Mouse (Mus musculus): Measurements from ENCODE around the gene Pbxip1. TPM values are rescaled to one million over a fixed set of nuclear protein-coding genes. Genes with fewer than 3 reads are reported as not detected.

The Pbxip1 gene
- total RNA-seq, 1 experiment = 19.3 TPM

DNA sequence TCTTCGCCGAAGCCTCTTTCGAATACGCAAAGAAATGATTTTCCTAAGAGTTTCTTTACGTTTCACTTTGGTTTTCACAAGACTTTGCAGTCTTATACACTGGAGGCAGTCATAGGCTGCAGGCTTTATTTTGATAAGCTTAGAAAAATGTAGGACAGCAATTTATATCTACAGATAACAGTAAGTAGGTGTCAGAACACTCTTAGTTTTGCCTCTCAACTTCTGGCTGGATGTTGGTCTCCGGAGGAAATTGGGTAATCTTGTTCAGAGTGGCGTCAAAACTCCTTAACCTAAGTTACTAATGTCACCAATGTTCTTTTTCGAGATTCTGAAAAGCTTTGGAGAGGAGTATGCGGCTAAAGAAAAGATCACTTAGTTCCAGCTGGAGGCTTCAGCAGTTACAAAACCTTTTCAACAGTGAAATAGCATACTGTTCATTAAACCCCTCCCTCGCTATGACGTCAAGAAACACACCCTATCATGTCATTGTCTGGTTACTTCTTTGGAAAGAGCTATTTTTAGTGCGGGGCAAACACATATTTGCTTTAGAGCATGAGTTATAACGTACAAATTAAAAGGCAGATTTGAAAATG lies 22.0 kb downstream of the Pbxip1 start:
- DNase-seq (ENCODE audit: low read depth, low spot score) = no peak
- H3K4me3 ChIP-seq (ENCODE audit: insufficient read depth in 1 of 2, low read depth in 1 of 2, low read length in 2 of 2, poor library complexity in 1 of 2, severe bottlenecking in 1 of 2) = peak overlapping the region; percentile 61 to 83
- in situ Hi-C loops (cut with MboI; ENCODE audit: low sequenced_read_pairs in 2 of 2, unreplicated experiment in 2 of 2) = no loop called here
- no peak overlapping the region for H3K9ac ChIP-seq (ENCODE audit: insufficient read depth, low read depth, low read length, poor library complexity, severe bottlenecking)
- no peaks in the 10 kb centered on the region for H3K9me3 ChIP-seq (ENCODE audit: control insufficient read depth, insufficient read depth, low read depth, low read length)
- H3K4me1 ChIP-seq (ENCODE audit: control insufficient read depth in 2 of 2, insufficient read depth in 2 of 2, low read length in 2 of 2, poor library complexity in 1 of 2) = peaks cover 2 to 12% of the 10 kb centered on the region in 2 experiments; a peak in 2 of 4 replicates
- H3K27ac ChIP-seq (ENCODE audit: insufficient read depth, low read depth, low read length, poor library complexity, severe bottlenecking) = no peak overlapping the region
- TF ChIP-seq MAFK (IDR thresholded peaks at IDR 0.05; ENCODE audit: insufficient read depth, low read depth, low read length) = no peak
- TF ChIP-seq ZC3H11A (IDR thresholded peaks at IDR 0.05; ENCODE audit: borderline replicate concordance, low read depth, low read length) = no peak
- no peak for TF ChIP-seq HCFC1 (IDR thresholded peaks at IDR 0.05; ENCODE audit: borderline replicate concordance, insufficient read depth, low read length)
- no peak for TF ChIP-seq CHD2 (IDR thresholded peaks at IDR 0.05; ENCODE audit: low read depth, low read length)
- no peak for TF ChIP-seq ZNF384 (IDR thresholded peaks at IDR 0.05; ENCODE audit: low read depth, low read length)
- no peaks in the 10 kb centered on the region for H3K36me3 ChIP-seq (ENCODE audit: control insufficient read depth, insufficient read depth, low read length, poor library complexity, severe bottlenecking)

DNA sequence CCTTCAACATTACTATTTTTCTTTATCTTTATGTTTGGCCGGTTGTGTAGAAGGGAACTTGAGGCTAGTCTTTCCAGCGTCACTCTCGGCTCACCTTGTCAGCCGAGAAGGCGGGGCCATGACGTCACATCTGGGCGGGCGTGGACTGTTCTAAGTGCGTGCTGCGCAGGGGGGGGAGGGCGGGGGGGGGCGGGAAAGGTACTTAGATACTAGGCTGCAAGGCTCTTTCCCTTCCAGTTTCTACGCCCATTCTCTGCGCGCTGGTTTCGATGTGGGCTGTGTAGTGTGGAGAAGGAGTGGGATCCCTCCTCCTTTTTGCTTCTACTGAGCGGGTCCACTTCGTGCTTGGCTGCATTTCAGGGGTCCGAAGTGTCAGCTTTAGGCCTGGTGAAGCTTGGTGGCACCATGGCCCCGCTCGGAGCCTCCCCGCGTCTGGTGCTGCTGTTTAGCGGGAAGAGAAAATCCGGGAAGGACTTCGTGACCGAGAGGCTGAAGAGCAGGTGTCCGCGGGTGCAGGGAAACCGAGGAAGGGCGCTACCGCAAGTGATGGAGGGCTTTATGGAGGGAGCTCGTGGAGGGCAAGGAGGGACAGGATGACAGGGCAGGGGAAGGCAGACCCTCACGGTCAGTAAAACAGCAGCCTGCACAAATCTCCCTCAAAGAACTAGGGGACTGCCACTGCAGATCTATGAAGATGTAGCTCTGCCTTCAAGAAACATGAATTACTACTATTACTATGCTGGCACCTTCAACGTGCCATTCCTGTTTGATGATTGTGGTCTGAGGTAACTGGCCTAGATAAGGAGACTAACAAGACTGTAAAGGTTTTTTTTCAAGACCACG lies 22.7 kb downstream of the Pbxip1 start:
- peak; percentile 91 for DNase-seq (ENCODE audit: low read depth, low spot score)
- in situ Hi-C loops (cut with MboI; ENCODE audit: low sequenced_read_pairs in 2 of 2, unreplicated experiment in 2 of 2) = no loop called here

DNA sequence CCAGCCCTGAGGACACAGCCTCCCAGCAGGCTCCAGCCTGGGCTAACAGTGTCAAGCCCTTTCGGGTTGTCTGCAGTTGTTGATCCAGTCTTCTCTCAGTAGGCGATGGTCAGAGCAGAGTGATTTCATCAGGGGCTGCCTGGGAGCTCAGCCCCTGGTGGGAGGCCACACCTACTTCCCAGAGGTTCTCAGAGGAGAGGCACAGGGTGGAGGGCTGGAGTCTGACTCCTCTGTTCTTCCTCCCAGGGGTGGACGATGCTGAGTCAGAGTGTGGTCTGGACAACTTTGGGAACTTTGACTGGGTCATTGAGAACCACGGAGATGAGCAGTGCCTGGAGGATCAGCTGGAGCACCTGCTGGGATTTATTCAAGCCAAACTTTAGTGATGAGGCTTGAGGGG lies 31.8 kb downstream of the Pbxip1 start:
- DNase-seq (ENCODE audit: low read depth, low spot score) = no peak
- H3K4me1 ChIP-seq (ENCODE audit: control insufficient read depth in 2 of 2, insufficient read depth in 2 of 2, low read length in 2 of 2, poor library complexity in 1 of 2) = peaks cover 3 to 19% of the 10 kb centered on the region in 2 experiments; a peak in 3 of 4 replicates
- in situ Hi-C loops (cut with MboI; ENCODE audit: low sequenced_read_pairs in 2 of 2, unreplicated experiment in 2 of 2) = no loop called here
- H3K36me3 ChIP-seq (ENCODE audit: control insufficient read depth, insufficient read depth, low read length, poor library complexity, severe bottlenecking) = peaks cover 2% of the 10 kb centered on the region; the same call in 1 of the 2 replicates
- no peak overlapping the region for H3K4me3 ChIP-seq (ENCODE audit: insufficient read depth in 1 of 2, low read depth in 1 of 2, low read length in 2 of 2, poor library complexity in 1 of 2, severe bottlenecking in 1 of 2)
- H3K27ac ChIP-seq (ENCODE audit: insufficient read depth, low read depth, low read length, poor library complexity, severe bottlenecking) = no peak overlapping the region
- TF ChIP-seq CHD2 (IDR thresholded peaks at IDR 0.05; ENCODE audit: low read depth, low read length) (no peak), HCFC1 (IDR thresholded peaks at IDR 0.05; ENCODE audit: borderline replicate concordance, insufficient read depth, low read length) (no peak), MAFK (IDR thresholded peaks at IDR 0.05; ENCODE audit: insufficient read depth, low read depth, low read length) (no peak), ZC3H11A (IDR thresholded peaks at IDR 0.05; ENCODE audit: borderline replicate concordance, low read depth, low read length) (no peak), ZNF384 (IDR thresholded peaks at IDR 0.05; ENCODE audit: low read depth, low read length) (no peak)
- no peak overlapping the region for H3K9ac ChIP-seq (ENCODE audit: insufficient read depth, low read depth, low read length, poor library complexity, severe bottlenecking)
- H3K9me3 ChIP-seq (ENCODE audit: control insufficient read depth, insufficient read depth, low read depth, low read length) = no peaks in the 10 kb centered on the region

More for the DNA sequence above, 22.7 kb downstream of the Pbxip1 start:
- Histone ChIP-seq H3K9me3 (ENCODE audit: control insufficient read depth, insufficient read depth, low read depth, low read length) (no peaks in the 10 kb centered on the region), H3K27ac (ENCODE audit: insufficient read depth, low read depth, low read length, poor library complexity, severe bottlenecking) (peak overlapping the region; percentile 82), H3K9ac (ENCODE audit: insufficient read depth, low read depth, low read length, poor library complexity, severe bottlenecking) (peak overlapping the region; percentile 89), H3K4me3 (ENCODE audit: insufficient read depth in 1 of 2, low read depth in 1 of 2, low read length in 2 of 2, poor library complexity in 1 of 2, severe bottlenecking in 1 of 2) (peak overlapping the region; percentile 61 to 83), H3K36me3 (ENCODE audit: control insufficient read depth, insufficient read depth, low read length, poor library complexity, severe bottlenecking) (no peaks in the 10 kb centered on the region), H3K4me1 (ENCODE audit: control insufficient read depth in 2 of 2, insufficient read depth in 2 of 2, low read length in 2 of 2, poor library complexity in 1 of 2) (peaks cover 2 to 12% of the 10 kb centered on the region in 2 experiments; a peak in 2 of 4 replicates)
- TF ChIP-seq MAFK (IDR thresholded peaks at IDR 0.05; ENCODE audit: insufficient read depth, low read depth, low read length) = no peak
- 0 out of 2 replicates have a peak, but pooled peaks have one; percentile 19 for TF ChIP-seq HCFC1 (IDR thresholded peaks at IDR 0.05; ENCODE audit: borderline replicate concordance, insufficient read depth, low read length)
- no peak for TF ChIP-seq ZNF384 (IDR thresholded peaks at IDR 0.05; ENCODE audit: low read depth, low read length)

DNA sequence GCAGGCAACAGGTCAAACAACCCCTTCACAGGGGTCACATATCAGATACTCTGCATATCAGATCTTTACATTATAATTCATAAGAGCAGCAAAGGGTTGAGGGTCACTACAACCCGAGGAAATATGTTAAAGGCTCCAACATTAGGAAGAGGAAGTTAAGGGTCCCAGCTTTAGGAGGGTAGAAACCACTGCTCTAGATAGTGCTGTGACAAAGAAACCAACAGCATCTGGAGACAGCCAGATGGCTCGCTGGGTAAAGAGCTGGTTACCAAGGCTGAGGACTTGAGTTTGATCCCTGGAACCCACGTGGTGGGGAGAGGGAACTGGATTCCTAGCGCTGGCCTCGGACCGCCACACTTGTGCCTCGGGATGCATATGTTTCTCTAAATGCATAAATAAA lies 35.8 kb downstream of the Pbxip1 start:
- no peak for TF ChIP-seq MAFK (IDR thresholded peaks at IDR 0.05; ENCODE audit: insufficient read depth, low read depth, low read length)
- TF ChIP-seq ZNF384 (IDR thresholded peaks at IDR 0.05; ENCODE audit: low read depth, low read length) = no peak
- no peak for TF ChIP-seq HCFC1 (IDR thresholded peaks at IDR 0.05; ENCODE audit: borderline replicate concordance, insufficient read depth, low read length)
- TF ChIP-seq ZC3H11A (IDR thresholded peaks at IDR 0.05; ENCODE audit: borderline replicate concordance, low read depth, low read length) = no peak
- TF ChIP-seq CHD2 (IDR thresholded peaks at IDR 0.05; ENCODE audit: low read depth, low read length) = no peak
- Histone ChIP-seq H3K9ac (ENCODE audit: insufficient read depth, low read depth, low read length, poor library complexity, severe bottlenecking) (no peak overlapping the region), H3K4me1 (ENCODE audit: control insufficient read depth in 2 of 2, insufficient read depth in 2 of 2, low read length in 2 of 2, poor library complexity in 1 of 2) (peaks cover 6 to 16% of the 10 kb centered on the region in 2 experiments; a peak in 3 of 4 replicates), H3K4me3 (ENCODE audit: insufficient read depth in 1 of 2, low read depth in 1 of 2, low read length in 2 of 2, poor library complexity in 1 of 2, severe bottlenecking in 1 of 2) (no peak overlapping the region), H3K36me3 (ENCODE audit: control insufficient read depth, insufficient read depth, low read length, poor library complexity, severe bottlenecking) (peaks cover 2% of the 10 kb centered on the region; the same call in 1 of the 2 replicates), H3K9me3 (ENCODE audit: control insufficient read depth, insufficient read depth, low read depth, low read length) (no peaks in the 10 kb centered on the region), H3K27ac (ENCODE audit: insufficient read depth, low read depth, low read length, poor library complexity, severe bottlenecking) (no peak overlapping the region)
- no peak for DNase-seq (ENCODE audit: low read depth, low spot score)
- in situ Hi-C loops (cut with MboI; ENCODE audit: low sequenced_read_pairs in 2 of 2, unreplicated experiment in 2 of 2) = no loop called here

Measured in ES-E14 (cell line).